Mouse (Mus musculus): ENCODE data around the gene Ly86.

GRCm38 (mm10) chr13:37325504-37325903 is 19.5 kb upstream of the Ly86 start:
- no peak for TF ChIP-seq GATA1 (IDR thresholded peaks at IDR 0.05; ENCODE audit: low read length)
- no peak for TF ChIP-seq TAL1 (IDR thresholded peaks at IDR 0.05; ENCODE audit: low read length)
